Comparison of ENCODE assay signal across 8 mouse cellular contexts in the genomic region with DNA sequence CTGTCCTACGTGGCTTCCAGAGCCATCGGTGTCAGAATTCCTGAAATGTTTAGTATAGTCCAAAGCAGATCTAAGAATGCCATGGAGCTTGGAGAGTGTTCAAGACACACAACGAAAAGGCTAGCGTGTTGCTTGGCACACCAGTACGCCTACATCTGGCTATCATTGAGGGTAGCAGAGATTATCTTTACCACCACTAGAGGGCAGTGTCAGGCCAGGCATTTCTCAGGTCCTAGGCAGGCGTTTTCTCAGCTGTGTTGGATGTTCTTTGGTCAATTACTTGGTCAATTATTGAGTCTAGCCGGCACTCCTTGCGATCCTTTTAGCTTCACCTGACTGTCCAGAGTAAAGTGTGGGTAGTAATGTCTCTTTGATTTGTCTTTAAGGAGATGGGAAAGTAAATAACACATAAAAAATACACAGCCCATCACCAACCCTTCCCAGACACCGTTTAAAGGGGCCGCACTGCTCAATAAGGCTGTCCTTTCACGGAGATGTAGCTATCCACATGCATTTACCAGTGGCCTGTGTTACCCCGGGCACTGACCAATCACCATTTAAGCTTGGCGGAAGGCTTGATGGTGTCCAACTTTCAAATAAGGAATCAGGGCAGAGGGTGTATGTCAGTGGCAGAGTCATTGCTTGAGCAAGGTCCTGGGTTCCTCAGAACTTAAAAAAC. TPM values are rescaled to one million over a fixed set of nuclear protein-coding genes. Genes with fewer than 3 reads are reported as not detected.
DNase-seq lines count a peak whose midpoint lies in the region; ATAC-seq and TF ChIP-seq lines count a peak whose summit lies in the region.

No protein-coding gene starts in this region.

- no peak overlapping the region for H3K4me3 ChIP-seq in embryonic facial prominence, embryonic 10.5 days
- no peak overlapping the region for H3K4me3 ChIP-seq in kidney, embryonic 14.5 days (ENCODE audit: low read length)
- no peak overlapping the region for H3K4me3 ChIP-seq in limb, embryonic 14.5 days (replicated peaks; ENCODE audit: low read length)

- ATAC-seq in granulocyte monocyte progenitor cell, adult 5-6 weeks (replicated peaks; ENCODE audit: poor library complexity, severe bottlenecking) = peak; percentile 93
- ATAC-seq in kidney, embryonic 14.5 days (ENCODE audit: low FRiP score, low TSS enrichment) = peak; percentile 72; the same call in 1 of the 2 replicates
- ATAC-seq in limb, embryonic 14.5 days (ENCODE audit: low FRiP score, low read depth) = peak; percentile 78; the same call in 1 of the 2 replicates

- 0 out of 2 replicates have a peak, but pooled peaks cover 5% of the 10 kb centered on the region for H3K4me1 ChIP-seq in embryonic facial prominence, embryonic 10.5 days
- H3K4me1 ChIP-seq in kidney, embryonic 14.5 days (ENCODE audit: control insufficient read depth, insufficient read depth, low read length) = no peaks in the 10 kb centered on the region
- no peaks in the 10 kb centered on the region for H3K4me1 ChIP-seq in limb, embryonic 14.5 days (ENCODE audit: control insufficient read depth, insufficient read depth, low read length)

- H3K9me3 ChIP-seq in embryonic facial prominence, embryonic 10.5 days = no peaks in the 10 kb centered on the region
- no peaks in the 10 kb centered on the region for H3K9me3 ChIP-seq in kidney, embryonic 14.5 days (ENCODE audit: control insufficient read depth, low read length)
- no peaks in the 10 kb centered on the region for H3K9me3 ChIP-seq in limb, embryonic 14.5 days (ENCODE audit: control insufficient read depth, low read length)

- H3K9ac ChIP-seq in kidney, embryonic 14.5 days (ENCODE audit: low read depth, low read length) = no peak overlapping the region
- no peak overlapping the region for H3K9ac ChIP-seq in limb, embryonic 14.5 days (ENCODE audit: low read depth, low read length, severe bottlenecking)

- DNase-seq in CD8-positive naive resting alpha-beta T cell, adult 2 months (ENCODE audit: low read depth in 2 of 2, low spot score in 2 of 2) = peak; percentile 24 to 29
- DNase-seq in adrenal gland, postnatal 14 days = peak; percentile 78
- peak; percentile 78 for DNase-seq in embryonic facial prominence, embryonic 10.5 days (ENCODE audit: low spot score)
- peak; percentile 88 for DNase-seq in limb, embryonic 14.5 days (ENCODE audit: low spot score)
- peak; percentile 76 for DNase-seq in neural tube, embryonic 10.5 days (ENCODE audit: extremely low spot score, low spot score)
- DNase-seq in testis, postnatal 10 days (ENCODE audit: low spot score) = peak; percentile 69

- WGBS in embryonic facial prominence, embryonic 10.5 days = 46% methylated on average over 13 of the region's 13 CpGs
- 40% methylated on average over 13 of the region's 13 CpGs for WGBS in kidney, embryonic 14.5 days
- 35% methylated on average over 13 of the region's 13 CpGs for WGBS in limb, embryonic 14.5 days

- H3K36me3 ChIP-seq in embryonic facial prominence, embryonic 10.5 days (replicated peaks) = no peaks in the 10 kb centered on the region
- H3K36me3 ChIP-seq in kidney, embryonic 14.5 days (ENCODE audit: control insufficient read depth, insufficient read depth, low read length) = no peaks in the 10 kb centered on the region
- no peaks in the 10 kb centered on the region for H3K36me3 ChIP-seq in limb, embryonic 14.5 days (ENCODE audit: control insufficient read depth, insufficient read depth, low read length)

- no peak overlapping the region for H3K27ac ChIP-seq in embryonic facial prominence, embryonic 10.5 days (replicated peaks)
- H3K27ac ChIP-seq in kidney, embryonic 14.5 days (ENCODE audit: low read depth, low read length) = no peak overlapping the region
- H3K27ac ChIP-seq in limb, embryonic 14.5 days (replicated peaks; ENCODE audit: low read depth, low read length) = no peak overlapping the region

- H3K27me3 ChIP-seq in embryonic facial prominence, embryonic 10.5 days (replicated peaks; ENCODE audit: low read depth, poor library complexity, severe bottlenecking) = peaks cover 34% of the 10 kb centered on the region
- H3K27me3 ChIP-seq in kidney, embryonic 14.5 days (ENCODE audit: control insufficient read depth, insufficient read depth, low read length) = no peaks in the 10 kb centered on the region
- H3K27me3 ChIP-seq in limb, embryonic 14.5 days (ENCODE audit: control insufficient read depth, insufficient read depth, low read length) = no peaks in the 10 kb centered on the region

- TF ChIP-seq POLR2A in limb, embryonic 14.5 days (IDR thresholded peaks at IDR 0.05; ENCODE audit: borderline replicate concordance, extremely low read depth, insufficient read depth, insufficient read length) = no peak

- H3K4me2 ChIP-seq in kidney, embryonic 14.5 days (replicated peaks; ENCODE audit: low read depth, low read length) = no peak overlapping the region
- no peak overlapping the region for H3K4me2 ChIP-seq in limb, embryonic 14.5 days (replicated peaks; ENCODE audit: low read depth, low read length, severe bottlenecking)

RNA-seq across cellular contexts. Expression of a gene that starts 29.7 kb away (rescaled TPM):
- total RNA-seq in adrenal gland, postnatal 14 days (2021) = 1.6 and 1.7 TPM in 2 replicates
- 0.10 TPM in 1 of 2 replicates, not detected in the other for polyA plus RNA-seq in embryonic facial prominence, embryonic 10.5 days (2016; fragmentation: Nextera tagmentation; extraction: Ambion mirVana)
- total RNA-seq in granulocyte monocyte progenitor cell, adult 5-6 weeks (2014; fragmentation: Nextera tagmentation) = not detected in 2 replicates
- total RNA-seq in granulocyte monocyte progenitor cell, adult 5-6 weeks (2017) = not detected in 2 replicates
- polyA plus RNA-seq in kidney, embryonic 14.5 days (2014; fragmentation: Nextera tagmentation; extraction: Ambion mirVana) = 0.57 and 1.5 TPM in 2 replicates
- 0.49 and 0.92 TPM in 2 replicates for polyA plus RNA-seq in limb, embryonic 14.5 days (2012; rRNA removed)
- polyA plus RNA-seq in limb, embryonic 14.5 days (2014; fragmentation: Nextera tagmentation; extraction: Ambion mirVana) = 1.3 and 1.7 TPM in 2 replicates

Comparison
In these comparisons a context has a peak if more than half of its experiments do, and no peak if none do; other contexts are left out.
1. DNase-seq: peak in every context shown above with its lines; median percentile 88 in limb, embryonic 14.5 days; 78 in adrenal gland, postnatal 14 days; 78 in embryonic facial prominence, embryonic 10.5 days; 76 in neural tube, embryonic 10.5 days; 69 in testis, postnatal 10 days; 26 in CD8-positive naive resting alpha-beta T cell, adult 2 months.